ENCODE assay signal across 23 mouse cellular contexts in the genomic region with DNA sequence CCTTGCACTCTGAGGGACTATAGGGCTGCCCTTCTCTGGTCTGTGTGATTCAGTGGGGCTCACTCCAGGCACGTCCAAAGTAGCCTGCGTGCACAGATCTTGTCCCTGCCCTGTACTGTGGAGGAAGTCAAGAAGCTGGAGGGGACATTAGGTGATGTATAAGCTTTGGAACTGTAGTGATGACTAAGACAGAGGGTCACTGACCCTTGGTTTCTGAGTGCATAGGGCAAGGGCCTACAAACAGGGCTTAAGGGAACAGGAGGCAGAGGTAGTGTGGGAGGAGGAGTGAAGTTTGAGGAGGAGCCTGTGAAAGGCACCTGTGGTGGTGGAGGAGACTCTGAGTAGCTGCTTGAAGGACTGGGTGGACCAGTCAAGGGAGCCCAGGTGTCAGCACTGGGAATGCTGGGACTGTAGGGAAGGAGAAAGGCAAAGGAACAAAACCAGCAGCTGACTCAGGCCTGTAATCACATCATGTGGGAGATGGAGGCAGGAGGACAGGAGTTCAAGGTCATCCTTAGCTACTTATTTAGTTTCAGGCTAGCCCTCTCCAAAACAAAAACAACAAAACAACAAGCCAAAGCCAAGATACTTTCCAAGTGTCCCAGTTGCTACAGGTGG. TPM values are rescaled to one million over a fixed set of nuclear protein-coding genes. Genes with fewer than 3 reads are reported as not detected.
DNase-seq lines count a peak whose midpoint lies in the region; ATAC-seq and TF ChIP-seq lines count a peak whose summit lies in the region.
"Had no signal": no experiment of that assay in that cellular context is flagged by ENCODE, and none has a peak within 500 bp of the region (broad histone marks: within the 10 kb centered on the region; RNA-seq: fewer than 3 reads in every experiment).

No protein-coding gene starts in this region.

- H3K4me3 ChIP-seq in hindbrain, embryonic 13.5 days: no peak overlapping the region
- H3K4me3 ChIP-seq in hindbrain, embryonic 11.5 days (ENCODE audit: low read depth, low read length): no peak overlapping the region
- no peak overlapping the region for H3K4me3 ChIP-seq in limb, embryonic 11.5 days (ENCODE audit: low read depth, low read length)
- H3K4me3 ChIP-seq in limb, embryonic 10.5 days: no peak overlapping the region
- no peak overlapping the region for H3K4me3 ChIP-seq in ES-Bruce4 (ENCODE audit: low read depth, low read length)
- H3K4me3 ChIP-seq: limb, embryonic 12.5 days; megakaryocyte, embryonic 14.5 days; neural tube, embryonic 12.5 days had no signal

- H3K4me2 ChIP-seq in hindbrain, embryonic 13.5 days: no peak overlapping the region
- H3K4me2 ChIP-seq in hindbrain, embryonic 11.5 days (replicated peaks; ENCODE audit: low read depth, low read length): no peak overlapping the region
- H3K4me2 ChIP-seq in limb, embryonic 11.5 days (ENCODE audit: low read depth, severe bottlenecking): no peak overlapping the region
- H3K4me2 ChIP-seq: limb, embryonic 12.5 days; neural tube, embryonic 12.5 days had no signal

- H3K9me3 ChIP-seq in hindbrain, embryonic 13.5 days: no peaks in the 10 kb centered on the region
- no peaks in the 10 kb centered on the region for H3K9me3 ChIP-seq in hindbrain, embryonic 11.5 days (ENCODE audit: control insufficient read depth, low read length)
- H3K9me3 ChIP-seq in limb, embryonic 11.5 days (ENCODE audit: control insufficient read depth, low read length): no peaks in the 10 kb centered on the region
- no peaks in the 10 kb centered on the region for H3K9me3 ChIP-seq in limb, embryonic 10.5 days (replicated peaks)
- no peaks in the 10 kb centered on the region for H3K9me3 ChIP-seq in ES-Bruce4 (replicated peaks; ENCODE audit: control insufficient read depth, insufficient read depth, low read length, poor library complexity, severe bottlenecking)
- H3K9me3 ChIP-seq: limb, embryonic 12.5 days; megakaryocyte, embryonic 14.5 days; neural tube, embryonic 12.5 days had no signal

- TF ChIP-seq POLR2A in ES-Bruce4 (IDR thresholded peaks at IDR 0.05; ENCODE audit: insufficient read depth, low read length): no peak

- TF ChIP-seq EP300 in ES-Bruce4 (IDR thresholded peaks at IDR 0.05; ENCODE audit: insufficient read depth, low read depth, low read length): peak; percentile 62; the same call in 1 of the 2 replicates

- WGBS in hindbrain, embryonic 13.5 days: 86% methylated on average over 2 of the region's 2 CpGs
- WGBS in hindbrain, embryonic 11.5 days: 84% methylated on average over 2 of the region's 2 CpGs
- 92% methylated on average over 2 of the region's 2 CpGs for WGBS in limb, embryonic 11.5 days
- 73% methylated on average over 2 of the region's 2 CpGs for WGBS in limb, embryonic 10.5 days

- DNase-seq in hindbrain, embryonic 11.5 days (ENCODE audit: low spot score): no peak
- no peak for DNase-seq in limb, embryonic 11.5 days (ENCODE audit: low spot score)
- DNase-seq in limb, embryonic 10.5 days (ENCODE audit: low spot score): no peak
- DNase-seq in gonadal fat pad, adult 2 months (ENCODE audit: low read depth): peak; percentile 22
- no peak for DNase-seq in layer of hippocampus, postnatal 25 days (ENCODE audit: extremely low spot score in 1 of 2, low spot score in 1 of 2)
- no peak for DNase-seq in spleen, postnatal 10 days (ENCODE audit: low spot score in 2 of 2)
- DNase-seq: adrenal gland, postnatal 10 days; cerebellum, postnatal 10 days; heart, adult 11 months; heart, postnatal 36 days; kidney, postnatal 25 days; layer of hippocampus, adult 9-11 months; lung, adult 18-20 months; thymus, postnatal 14 days had no signal

- no peak overlapping the region for H3K9ac ChIP-seq in hindbrain, embryonic 13.5 days
- no peak overlapping the region for H3K9ac ChIP-seq in hindbrain, embryonic 11.5 days (ENCODE audit: low read depth, low read length)
- 0 out of 2 replicates have a peak overlapping the region, but pooled peaks have one; percentile 7 for H3K9ac ChIP-seq in limb, embryonic 11.5 days (ENCODE audit: low read length)
- no peak overlapping the region for H3K9ac ChIP-seq in ES-Bruce4 (ENCODE audit: low read depth, poor library complexity, severe bottlenecking)
- H3K9ac ChIP-seq: limb, embryonic 12.5 days; neural tube, embryonic 12.5 days had no signal

- no peaks in the 10 kb centered on the region for H3K36me3 ChIP-seq in hindbrain, embryonic 13.5 days
- no peaks in the 10 kb centered on the region for H3K36me3 ChIP-seq in hindbrain, embryonic 11.5 days (ENCODE audit: control insufficient read depth, insufficient read depth, low read length)
- H3K36me3 ChIP-seq in limb, embryonic 11.5 days (ENCODE audit: control insufficient read depth, insufficient read depth, low read length): no peaks in the 10 kb centered on the region
- 0 out of 2 replicates have a peak, but pooled peaks cover 6% of the 10 kb centered on the region for H3K36me3 ChIP-seq in limb, embryonic 10.5 days
- H3K36me3 ChIP-seq in ES-Bruce4 (ENCODE audit: control insufficient read depth, insufficient read depth, low read length, poor library complexity, severe bottlenecking): peaks cover 2% of the 10 kb centered on the region; the same call in 1 of the 2 replicates
- H3K36me3 ChIP-seq: limb, embryonic 12.5 days; neural tube, embryonic 12.5 days had no signal

- peak overlapping the region; percentile 55 for H3K27ac ChIP-seq in hindbrain, embryonic 13.5 days
- H3K27ac ChIP-seq in hindbrain, embryonic 11.5 days (ENCODE audit: low read depth, low read length): no peak overlapping the region
- H3K27ac ChIP-seq in limb, embryonic 11.5 days (replicated peaks; ENCODE audit: low read depth, low read length): no peak overlapping the region
- H3K27ac ChIP-seq in limb, embryonic 10.5 days: no peak overlapping the region
- no peak overlapping the region for H3K27ac ChIP-seq in ES-Bruce4 (ENCODE audit: insufficient read depth, low read length)
- H3K27ac ChIP-seq: limb, embryonic 12.5 days; neural tube, embryonic 12.5 days had no signal

- TF ChIP-seq CTCF in ES-Bruce4 (IDR thresholded peaks at IDR 0.05; ENCODE audit: low read depth, low read length): no peak

- H3K4me1 ChIP-seq in hindbrain, embryonic 13.5 days (replicated peaks): peaks cover 4% of the 10 kb centered on the region; the same call in 1 of the 2 replicates
- H3K4me1 ChIP-seq in hindbrain, embryonic 11.5 days (replicated peaks; ENCODE audit: control insufficient read depth, insufficient read depth, low read length): no peaks in the 10 kb centered on the region
- no peaks in the 10 kb centered on the region for H3K4me1 ChIP-seq in limb, embryonic 11.5 days (ENCODE audit: control insufficient read depth, insufficient read depth, low read length)
- H3K4me1 ChIP-seq in limb, embryonic 10.5 days: peaks cover 11% of the 10 kb centered on the region
- H3K4me1 ChIP-seq in ES-Bruce4 (ENCODE audit: control insufficient read depth, insufficient read depth, low read length): peaks cover 4% of the 10 kb centered on the region
- H3K4me1 ChIP-seq: megakaryocyte, embryonic 14.5 days; neural tube, embryonic 12.5 days had no signal

- ATAC-seq in hindbrain, embryonic 13.5 days (ENCODE audit: low FRiP score): no peak
- no peak; the same call in 1 of the 2 replicates for ATAC-seq in hindbrain, embryonic 11.5 days (ENCODE audit: low FRiP score)
- no peak for ATAC-seq in limb, embryonic 11.5 days (ENCODE audit: insufficient number of reproducible peaks, low FRiP score, low TSS enrichment, low read depth)
- ATAC-seq: activated CD4-positive, CD25-positive, alpha-beta regulatory T cell, adult 4 months; forebrain, embryonic 16.5 days; intestine, embryonic 16.5 days had no signal

- H3K27me3 ChIP-seq in hindbrain, embryonic 13.5 days: no peaks in the 10 kb centered on the region
- no peaks in the 10 kb centered on the region for H3K27me3 ChIP-seq in hindbrain, embryonic 11.5 days (ENCODE audit: control insufficient read depth, insufficient read depth, low read length)
- H3K27me3 ChIP-seq in limb, embryonic 11.5 days (ENCODE audit: control insufficient read depth, insufficient read depth, low read length): no peaks in the 10 kb centered on the region
- no peaks in the 10 kb centered on the region for H3K27me3 ChIP-seq in limb, embryonic 10.5 days (ENCODE audit: low read depth, poor library complexity, severe bottlenecking)
- H3K27me3 ChIP-seq in ES-Bruce4 (ENCODE audit: control insufficient read depth, insufficient read depth, low read length, poor library complexity, severe bottlenecking): no peaks in the 10 kb centered on the region
- H3K27me3 ChIP-seq: CH12.LX; limb, embryonic 12.5 days; neural tube, embryonic 12.5 days had no signal

RNA-seq across cellular contexts. Expression of a gene that starts 23.3 kb away (rescaled TPM):
- 48.0 and 53.6 TPM in 2 replicates for polyA plus RNA-seq in hindbrain, embryonic 13.5 days (2015; fragmentation: Nextera tagmentation; extraction: Ambion mirVana)
- 44.2 and 44.8 TPM in 2 replicates for polyA plus RNA-seq in hindbrain, embryonic 11.5 days (2014; fragmentation: Nextera tagmentation; extraction: Ambion mirVana)
- polyA plus RNA-seq in limb, embryonic 11.5 days (2014; fragmentation: Nextera tagmentation; extraction: Ambion mirVana): 28.3 and 32.2 TPM in 2 replicates
- polyA plus RNA-seq in limb, embryonic 10.5 days (2016; fragmentation: Nextera tagmentation; extraction: Ambion mirVana): 46.8 and 58.6 TPM in 2 replicates
- polyA plus RNA-seq in ES-Bruce4 (2011; ENCODE audit: insufficient read depth, insufficient read length, low read depth, missing spikeins): 41.2 and 41.9 TPM in 2 replicates
- 229 and 236 TPM in 2 replicates for polyA plus RNA-seq in gonadal fat pad, adult 2 months (2012; rRNA removed)
- total RNA-seq in layer of hippocampus, postnatal 25 days (2021): 1 to 10 TPM; 7.4 to 8.8 TPM
- polyA plus RNA-seq: activated CD4-positive, CD25-positive, alpha-beta regulatory T cell, adult 4 months had no signal
